Mouse (Mus musculus): ENCODE measurements around the gene Tbc1d25. TPM values are rescaled to one million over a fixed set of nuclear protein-coding genes. Genes with fewer than 3 reads are reported as not detected.

The Tbc1d25 gene
- polyA plus RNA-seq, 1 experiment from 2014 or later: 6.2 TPM

- TF ChIP-seq EP300 (optimal IDR thresholded peaks at IDR 0.05) (no peak), CTCF (IDR thresholded peaks at IDR 0.05; ENCODE audit: low read depth) (no peak)
- no peak for ATAC-seq (ENCODE audit: low FRiP score, low TSS enrichment)
- no peak overlapping the region for H3K27ac ChIP-seq (replicated peaks)
- H3K4me2 ChIP-seq (replicated peaks; ENCODE audit: low read depth): no peak overlapping the region
- no peaks in the 10 kb centered on the region for H3K9me3 ChIP-seq (ENCODE audit: control insufficient read depth, low read length)
- H3K9ac ChIP-seq (ENCODE audit: low read length): no peak overlapping the region
- 83% methylated on average over 7 of the region's 7 CpGs for WGBS
- no peaks in the 10 kb centered on the region for H3K4me1 ChIP-seq (replicated peaks; ENCODE audit: control insufficient read depth, insufficient read depth)
- no peak overlapping the region for H3K4me3 ChIP-seq (ENCODE audit: low read depth, low read length)
- H3K36me3 ChIP-seq (ENCODE audit: control insufficient read depth, insufficient read depth, low read length): peaks cover 4% of the 10 kb centered on the region
- DNase-seq (ENCODE audit: low spot score): no peak
- no peaks in the 10 kb centered on the region for H3K27me3 ChIP-seq (ENCODE audit: control insufficient read depth, insufficient read depth, low read length)
Observed at GRCm38 (mm10) chrX:8142948-8143347, 33.0 kb downstream of the Tbc1d25 start.

GRCm38 (mm10) chrX:8141058-8141457 lies 34.9 kb downstream of the Tbc1d25 start:
- peaks cover 4% of the 10 kb centered on the region for H3K36me3 ChIP-seq (ENCODE audit: control insufficient read depth, insufficient read depth, low read length)
- no peaks in the 10 kb centered on the region for H3K4me1 ChIP-seq (replicated peaks; ENCODE audit: control insufficient read depth, insufficient read depth)
- DNase-seq (ENCODE audit: low spot score): no peak
- TF ChIP-seq EP300 (optimal IDR thresholded peaks at IDR 0.05) (no peak), CTCF (IDR thresholded peaks at IDR 0.05; ENCODE audit: low read depth) (no peak)
- WGBS: 71% methylated on average over 3 of the region's 3 CpGs
- H3K4me3 ChIP-seq (ENCODE audit: low read depth, low read length): no peak overlapping the region
- H3K9me3 ChIP-seq (ENCODE audit: control insufficient read depth, low read length): no peaks in the 10 kb centered on the region
- no peaks in the 10 kb centered on the region for H3K27me3 ChIP-seq (ENCODE audit: control insufficient read depth, insufficient read depth, low read length)
- no peak overlapping the region for H3K27ac ChIP-seq (replicated peaks)
- H3K9ac ChIP-seq (ENCODE audit: low read length): no peak overlapping the region
- no peak overlapping the region for H3K4me2 ChIP-seq (replicated peaks; ENCODE audit: low read depth)
- no peak for ATAC-seq (ENCODE audit: low FRiP score, low TSS enrichment)

GRCm38 (mm10) chrX:8140446-8140845 lies 35.5 kb downstream of the Tbc1d25 start:
- Histone ChIP-seq H3K4me2 (replicated peaks; ENCODE audit: low read depth) (no peak overlapping the region), H3K4me1 (replicated peaks; ENCODE audit: control insufficient read depth, insufficient read depth) (no peaks in the 10 kb centered on the region), H3K36me3 (ENCODE audit: control insufficient read depth, insufficient read depth, low read length) (peaks cover 4% of the 10 kb centered on the region), H3K27ac (replicated peaks) (no peak overlapping the region), H3K27me3 (ENCODE audit: control insufficient read depth, insufficient read depth, low read length) (no peaks in the 10 kb centered on the region), H3K9me3 (ENCODE audit: control insufficient read depth, low read length) (no peaks in the 10 kb centered on the region), H3K4me3 (ENCODE audit: low read depth, low read length) (no peak overlapping the region), H3K9ac (ENCODE audit: low read length) (no peak overlapping the region)
- no peak for ATAC-seq (ENCODE audit: low FRiP score, low TSS enrichment)
- WGBS: 90% methylated on average over 2 of the region's 2 CpGs
- TF ChIP-seq CTCF (IDR thresholded peaks at IDR 0.05; ENCODE audit: low read depth): no peak
- TF ChIP-seq EP300 (optimal IDR thresholded peaks at IDR 0.05): no peak
- DNase-seq (ENCODE audit: low spot score): no peak

GRCm38 (mm10) chrX:8139480-8139879 lies 36.5 kb downstream of the Tbc1d25 start:
- no peak overlapping the region for H3K9ac ChIP-seq (ENCODE audit: low read length)

GRCm38 (mm10) chrX:8135886-8136285 lies 40.1 kb downstream of the Tbc1d25 start:
- no peak overlapping the region for H3K27ac ChIP-seq (replicated peaks)
- peaks cover 2% of the 10 kb centered on the region for H3K36me3 ChIP-seq (ENCODE audit: control insufficient read depth, insufficient read depth, low read length)
- H3K4me1 ChIP-seq (replicated peaks; ENCODE audit: control insufficient read depth, insufficient read depth): no peaks in the 10 kb centered on the region
- no peak overlapping the region for H3K9ac ChIP-seq (ENCODE audit: low read length)
- DNase-seq (ENCODE audit: low spot score) (no peak), ATAC-seq (ENCODE audit: low FRiP score, low TSS enrichment) (no peak)
- no peak overlapping the region for H3K4me2 ChIP-seq (replicated peaks; ENCODE audit: low read depth)
- TF ChIP-seq CTCF (IDR thresholded peaks at IDR 0.05; ENCODE audit: low read depth): no peak
- no peak for TF ChIP-seq EP300 (optimal IDR thresholded peaks at IDR 0.05)
- H3K9me3 ChIP-seq (ENCODE audit: control insufficient read depth, low read length): no peaks in the 10 kb centered on the region
- 44% methylated on average over 2 of the region's 2 CpGs for WGBS
- H3K27me3 ChIP-seq (ENCODE audit: control insufficient read depth, insufficient read depth, low read length): no peaks in the 10 kb centered on the region
- H3K4me3 ChIP-seq (ENCODE audit: low read depth, low read length): no peak overlapping the region

More at GRCm38 (mm10) chrX:8139480-8139879, 36.5 kb downstream of the Tbc1d25 start:
- Histone ChIP-seq H3K4me3 (ENCODE audit: low read depth, low read length) (no peak overlapping the region), H3K9me3 (ENCODE audit: control insufficient read depth, low read length) (no peaks in the 10 kb centered on the region), H3K27ac (replicated peaks) (no peak overlapping the region), H3K27me3 (ENCODE audit: control insufficient read depth, insufficient read depth, low read length) (no peaks in the 10 kb centered on the region), H3K4me1 (replicated peaks; ENCODE audit: control insufficient read depth, insufficient read depth) (no peaks in the 10 kb centered on the region), H3K36me3 (ENCODE audit: control insufficient read depth, insufficient read depth, low read length) (peaks cover 4% of the 10 kb centered on the region), H3K4me2 (replicated peaks; ENCODE audit: low read depth) (no peak overlapping the region)
- ATAC-seq (ENCODE audit: low FRiP score, low TSS enrichment): no peak
- WGBS: 23% methylated on average over 1 of the region's 1 CpGs
- TF ChIP-seq EP300 (optimal IDR thresholded peaks at IDR 0.05) (no peak), CTCF (IDR thresholded peaks at IDR 0.05; ENCODE audit: low read depth) (0 out of 2 replicates have a peak, but pooled peaks have one; percentile 26)
- DNase-seq (ENCODE audit: low spot score): no peak

GRCm38 (mm10) chrX:8132017-8132976 lies 43.7 kb downstream of the Tbc1d25 start, which contains the start of gene Wdr13:
Gene Wdr13, minus strand, starts transcription at chrX:8132892.
- DNase-seq (ENCODE audit: low spot score): peak; percentile 93
- H3K4me3 ChIP-seq (ENCODE audit: low read depth, low read length): peak within 1 kb of the TSS; percentile 50
- TF ChIP-seq CTCF (IDR thresholded peaks at IDR 0.05; ENCODE audit: low read depth): peak; percentile 8; the same call in 1 of the 2 replicates
- TF ChIP-seq EP300 (optimal IDR thresholded peaks at IDR 0.05): no peak
- H3K36me3 ChIP-seq (ENCODE audit: control insufficient read depth, insufficient read depth, low read length): peaks cover 2% of the 10 kb centered on the region; the same call in 1 of the 2 replicates
- peak within 1 kb of the TSS; percentile 96 for H3K27ac ChIP-seq (replicated peaks)
- ATAC-seq (ENCODE audit: low FRiP score, low TSS enrichment): peak; percentile 94
- 12% methylated on average over 39 of the region's 40 CpGs for WGBS
- no peaks in the 10 kb centered on the region for H3K9me3 ChIP-seq (ENCODE audit: control insufficient read depth, low read length)
- H3K4me1 ChIP-seq (replicated peaks; ENCODE audit: control insufficient read depth, insufficient read depth): no peaks in the 10 kb centered on the region
- no peaks in the 10 kb centered on the region for H3K27me3 ChIP-seq (ENCODE audit: control insufficient read depth, insufficient read depth, low read length)
- peak within 1 kb of the TSS; percentile 63 for H3K9ac ChIP-seq (ENCODE audit: low read length)
- H3K4me2 ChIP-seq (replicated peaks; ENCODE audit: low read depth): peak within 1 kb of the TSS; percentile 49

Data from stomach, postnatal 0 days (tissue).